Mouse (Mus musculus): ENCODE measurements at regions not wholly inside any gene's neighbourhood (a gene's known extent, or its start where the extent isn't known, plus 50 kb on each side); places are given as distances from the start of the nearest gene placed in this dataset.
"Not testable (repeated sequence)": the region's sequence is repeated elsewhere in the genome, so short reads cannot be mapped to it uniquely, and the experiment has no call there.

DNA sequence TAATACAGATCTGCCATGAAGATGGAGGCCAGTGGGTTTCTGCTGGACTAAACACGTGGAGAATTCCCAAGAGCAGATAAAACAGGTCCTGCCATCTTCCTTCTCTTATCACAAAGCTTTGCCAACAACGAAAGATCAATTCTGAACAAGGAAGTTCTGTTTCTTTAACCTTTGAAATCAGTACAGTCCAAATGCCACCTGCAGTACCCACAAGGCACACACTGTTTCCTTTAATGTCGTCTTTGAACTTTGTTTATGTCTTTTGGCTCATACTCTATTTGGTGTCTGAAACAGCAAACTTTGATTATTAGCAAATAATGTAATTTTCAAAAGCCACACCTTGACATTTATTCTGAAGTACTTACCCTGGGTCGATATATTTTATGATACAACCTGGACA, 536.5 kb downstream of the Bckdhb start:
- no peak overlapping the region for H3K4me2 ChIP-seq (ENCODE audit: low read depth, low read length)
- H3K9ac ChIP-seq (replicated peaks; ENCODE audit: low read length): no peak overlapping the region
- H3K9me3 ChIP-seq (ENCODE audit: low read length): no peaks in the 10 kb centered on the region
- ATAC-seq (no peak), DNase-seq (ENCODE audit: low spot score) (no peak)
- H3K4me1 ChIP-seq (ENCODE audit: insufficient read depth, low read length): no peaks in the 10 kb centered on the region
- no peak for TF ChIP-seq CTCF (IDR thresholded peaks at IDR 0.05; ENCODE audit: low read depth)
- no peaks in the 10 kb centered on the region for H3K36me3 ChIP-seq (ENCODE audit: insufficient read depth, low read length)
- no peaks in the 10 kb centered on the region for H3K27me3 ChIP-seq (ENCODE audit: insufficient read depth, low read length)
- WGBS: 79% methylated on average over 4 of the region's 4 CpGs
- no peak overlapping the region for H3K4me3 ChIP-seq (ENCODE audit: low read length)
- H3K27ac ChIP-seq: no peak overlapping the region

- Histone ChIP-seq H3K27me3 (ENCODE audit: insufficient read depth, low read length) (no peaks in the 10 kb centered on the region), H3K4me3 (ENCODE audit: low read length) (no peak overlapping the region), H3K4me1 (ENCODE audit: insufficient read depth, low read length) (no peaks in the 10 kb centered on the region), H3K36me3 (ENCODE audit: insufficient read depth, low read length) (no peaks in the 10 kb centered on the region), H3K4me2 (ENCODE audit: low read depth, low read length) (no peak overlapping the region), H3K9me3 (ENCODE audit: low read length) (no peaks in the 10 kb centered on the region), H3K27ac (no peak overlapping the region), H3K9ac (replicated peaks; ENCODE audit: low read length) (no peak overlapping the region)
- 14% methylated on average over 3 of the region's 3 CpGs for WGBS
- DNase-seq (ENCODE audit: low spot score) (peak; percentile 54), ATAC-seq (peak; percentile 49; the same call in 1 of the 2 replicates)
- TF ChIP-seq CTCF (IDR thresholded peaks at IDR 0.05; ENCODE audit: low read depth): peak; percentile 59
These were observed 541.8 kb downstream of the Bckdhb start for GRCm38 (mm10) chr9:84466741-84467140.

- Histone ChIP-seq H3K36me3 (ENCODE audit: insufficient read depth, low read length) (no peaks in the 10 kb centered on the region), H3K27me3 (ENCODE audit: insufficient read depth, low read length) (no peaks in the 10 kb centered on the region), H3K9ac (replicated peaks; ENCODE audit: low read length) (no peak overlapping the region), H3K4me2 (ENCODE audit: low read depth, low read length) (no peak overlapping the region), H3K9me3 (ENCODE audit: low read length) (no peaks in the 10 kb centered on the region), H3K4me3 (ENCODE audit: low read length) (no peak overlapping the region), H3K27ac (no peak overlapping the region), H3K4me1 (ENCODE audit: insufficient read depth, low read length) (no peaks in the 10 kb centered on the region)
- DNase-seq (ENCODE audit: low spot score) (no peak), ATAC-seq (no peak)
- WGBS: 83% methylated on average over 4 of the region's 4 CpGs
- no peak for TF ChIP-seq CTCF (IDR thresholded peaks at IDR 0.05; ENCODE audit: low read depth)
These were observed 547.8 kb downstream of the Bckdhb start for GRCm38 (mm10) chr9:84472696-84473095.

GRCm38 (mm10) chr9:84475906-84476305, 551.0 kb downstream of the Bckdhb start:
- H3K9ac ChIP-seq (replicated peaks; ENCODE audit: low read length): no peak overlapping the region
- 59% methylated on average over 1 of the region's 1 CpGs for WGBS
- DNase-seq (ENCODE audit: low spot score): no peak
- H3K27me3 ChIP-seq (ENCODE audit: insufficient read depth, low read length): no peaks in the 10 kb centered on the region
- no peak for TF ChIP-seq CTCF (IDR thresholded peaks at IDR 0.05; ENCODE audit: low read depth)
- H3K36me3 ChIP-seq (ENCODE audit: insufficient read depth, low read length): no peaks in the 10 kb centered on the region
- no peak for ATAC-seq
- H3K9me3 ChIP-seq (ENCODE audit: low read length): no peaks in the 10 kb centered on the region
- H3K4me1 ChIP-seq (ENCODE audit: insufficient read depth, low read length): no peaks in the 10 kb centered on the region
- H3K4me2 ChIP-seq (ENCODE audit: low read depth, low read length): no peak overlapping the region
- no peak overlapping the region for H3K27ac ChIP-seq
- H3K4me3 ChIP-seq (ENCODE audit: low read length): no peak overlapping the region

- DNase-seq (ENCODE audit: low spot score) (no peak), ATAC-seq (no peak)
- TF ChIP-seq CTCF (IDR thresholded peaks at IDR 0.05; ENCODE audit: low read depth): no peak
- Histone ChIP-seq H3K4me3 (ENCODE audit: low read length) (no peak overlapping the region), H3K27me3 (ENCODE audit: insufficient read depth, low read length) (no peaks in the 10 kb centered on the region), H3K36me3 (ENCODE audit: insufficient read depth, low read length) (no peaks in the 10 kb centered on the region), H3K27ac (no peak overlapping the region), H3K9ac (replicated peaks; ENCODE audit: low read length) (no peak overlapping the region), H3K4me1 (ENCODE audit: insufficient read depth, low read length) (no peaks in the 10 kb centered on the region), H3K4me2 (ENCODE audit: low read depth, low read length) (no peak overlapping the region), H3K9me3 (ENCODE audit: low read length) (no peaks in the 10 kb centered on the region)
- WGBS: 91% methylated on average over 2 of the region's 2 CpGs
These were observed 574.6 kb downstream of the Bckdhb start for GRCm38 (mm10) chr9:84499507-84499906.

DNA sequence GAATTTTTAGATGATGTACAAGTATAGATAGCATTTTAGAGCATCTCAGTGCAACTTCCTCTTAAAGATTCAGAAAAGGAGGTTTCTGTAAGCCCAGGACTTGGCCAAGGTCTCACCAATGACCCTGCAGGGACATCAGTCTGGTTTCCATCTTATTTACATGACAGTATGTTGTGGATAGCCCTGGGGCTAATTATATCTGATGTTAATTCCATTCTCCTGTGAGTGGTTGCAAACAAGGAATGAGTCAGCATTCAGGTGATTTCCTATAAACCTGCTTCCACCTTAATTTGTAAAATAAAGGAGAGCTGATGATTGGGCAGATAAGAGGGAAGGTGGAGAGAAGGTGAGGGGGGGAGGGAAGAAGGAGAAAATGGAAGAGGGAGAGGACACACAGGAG, 578.0 kb downstream of the Bckdhb start:
- not testable (repeated sequence) for H3K9me3 ChIP-seq (ENCODE audit: low read length); H3K4me3 ChIP-seq (ENCODE audit: low read length); H3K9ac ChIP-seq (replicated peaks; ENCODE audit: low read length); H3K27ac ChIP-seq; H3K4me1 ChIP-seq (ENCODE audit: insufficient read depth, low read length); H3K4me2 ChIP-seq (ENCODE audit: low read depth, low read length); ATAC-seq; DNase-seq (ENCODE audit: low spot score); H3K27me3 ChIP-seq (ENCODE audit: insufficient read depth, low read length); H3K36me3 ChIP-seq (ENCODE audit: insufficient read depth, low read length)

DNA sequence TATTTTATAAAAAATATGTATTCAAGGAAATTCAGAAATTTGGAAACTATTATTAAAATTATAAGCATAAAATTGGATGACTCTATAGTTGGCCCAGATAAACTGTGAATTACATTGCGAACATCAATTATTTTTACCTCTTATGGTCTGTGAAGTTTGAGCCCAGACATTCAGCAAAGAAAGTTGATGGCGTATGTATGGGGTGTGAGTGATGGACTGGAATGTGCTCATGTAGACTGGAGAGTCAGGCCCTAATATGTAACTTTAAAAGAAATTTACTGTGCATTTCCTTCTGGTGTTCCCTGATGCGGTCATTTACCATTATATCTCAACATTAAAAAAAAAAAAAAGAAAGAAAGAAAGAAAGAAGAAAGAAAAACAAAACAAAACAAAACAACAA, 592.1 kb downstream of the Bckdhb start:
- DNase-seq (ENCODE audit: low spot score) (no peak), ATAC-seq (no peak)
- Histone ChIP-seq H3K4me3 (ENCODE audit: low read length) (no peak overlapping the region), H3K9me3 (ENCODE audit: low read length) (no peaks in the 10 kb centered on the region), H3K27ac (no peak overlapping the region), H3K9ac (replicated peaks; ENCODE audit: low read length) (no peak overlapping the region), H3K4me2 (ENCODE audit: low read depth, low read length) (no peak overlapping the region), H3K27me3 (ENCODE audit: insufficient read depth, low read length) (no peaks in the 10 kb centered on the region), H3K36me3 (ENCODE audit: insufficient read depth, low read length) (no peaks in the 10 kb centered on the region), H3K4me1 (ENCODE audit: insufficient read depth, low read length) (no peaks in the 10 kb centered on the region)
- 94% methylated on average over 3 of the region's 3 CpGs for WGBS
- TF ChIP-seq CTCF (IDR thresholded peaks at IDR 0.05; ENCODE audit: low read depth): no peak
